Mouse (Mus musculus) thymus, adult 2 months (tissue): ENCODE results near the gene Dcaf8. TPM values are rescaled to one million over a fixed set of nuclear protein-coding genes. Genes with fewer than 3 reads are reported as not detected.

Experiments used
- DNase-seq: peaks from one replicate; pipeline ENCODE4 v3.0.0; 2021
- H3K27ac ChIP-seq: fragments of 200-500 bp; 2 replicates; pipeline ENCODE4 v1.5.1; 2012; ENCODE audit warnings: low read length, control low read depth; ENCODE audit not compliant: control insufficient read depth, insufficient read depth
- H3K27me3 ChIP-seq: fragments of 200-500 bp; 2 replicates; pipeline ENCODE4 v1.6.1; 2012; ENCODE audit warnings: mild to moderate bottlenecking, low read length, moderate library complexity, mixed read lengths; ENCODE audit not compliant: control insufficient read depth, insufficient read depth
- H3K36me3 ChIP-seq: fragments of 200-500 bp; 2 replicates; pipeline ENCODE4 v1.6.1; 2012; ENCODE audit warnings: mild to moderate bottlenecking, low read length, moderate library complexity; ENCODE audit not compliant: control insufficient read depth, insufficient read depth
- H3K4me1 ChIP-seq: fragments of 200-500 bp; replicated peaks from 2 replicates; pipeline ENCODE4 v1.6.1; 2012; ENCODE audit warnings: low read length; ENCODE audit not compliant: control insufficient read depth, insufficient read depth
- H3K4me3 ChIP-seq: fragments of 200-500 bp; 2 replicates; pipeline ENCODE4 v1.5.1; 2012; ENCODE audit warnings: mild to moderate bottlenecking, low read length, control low read depth, moderate library complexity; ENCODE audit not compliant: control insufficient read depth, insufficient read depth
- CTCF ChIP-seq: fragments of 200-500 bp; IDR thresholded peaks from 2 replicates; pipeline ENCODE4 v1.5.1; 2012; ENCODE audit warnings: mild to moderate bottlenecking, control low read depth, low read length, moderate library complexity, borderline replicate concordance; ENCODE audit not compliant: control insufficient read depth, poor library complexity, insufficient read depth; ENCODE audit errors: extremely low read depth
- POLR2A ChIP-seq: fragments of 200-500 bp; IDR thresholded peaks from 2 replicates; pipeline ENCODE4 v1.6.1; 2012; ENCODE audit warnings: mild to moderate bottlenecking, low read length, control low read depth, moderate library complexity; ENCODE audit not compliant: control insufficient read depth, poor library complexity, insufficient read depth; ENCODE audit errors: extremely low read depth
- WGBS: fragments of 180-500 bp; shearing (Covaris S2); methylation state at CpG from one replicate; pipeline ENCODE4 v1.1.7; 2018; 5-methylcytosine and 5-hydroxymethylcytosine counted together
- polyA plus RNA-seq: library from polyadenylated mRNA; depleted of rRNA; stranded (reverse); fragments of >200 nt; gene quantifications from 2 replicates; pipeline ENCODE4 v1.2.3, GENCODE M21; 2012

Gene Dcaf8
- polyA plus RNA-seq, 1 experiment, result 79.7 TPM

DNA sequence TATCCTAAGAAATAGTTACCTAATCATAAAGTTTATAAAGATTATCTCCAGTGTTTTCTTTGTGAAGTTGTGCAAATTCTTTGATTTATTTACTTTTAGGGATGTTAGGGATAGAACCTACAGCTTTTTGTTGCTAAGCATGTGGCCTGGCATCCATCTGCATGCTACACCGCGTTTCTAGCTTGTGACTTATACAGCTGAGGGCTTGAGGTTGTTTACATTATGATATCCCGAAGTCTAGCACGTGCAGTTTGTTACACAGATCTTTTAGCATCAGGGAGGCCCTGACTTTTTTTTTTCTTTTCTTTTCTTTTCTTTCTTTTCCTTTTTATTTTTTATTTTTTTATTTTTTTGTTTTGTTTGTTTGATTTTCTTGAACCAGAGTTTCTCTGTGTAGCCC lies 12.1 kb downstream of the Dcaf8 start:
- no peaks in the 10 kb centered on the region for H3K36me3 ChIP-seq
- 93% methylated on average over 4 of the region's 4 CpGs for WGBS
- TF ChIP-seq CTCF, result no peak
- no peak for TF ChIP-seq POLR2A
- H3K27ac ChIP-seq, result no peak overlapping the region
- peaks cover 3% of the 10 kb centered on the region for H3K4me1 ChIP-seq
- H3K27me3 ChIP-seq, result no peaks in the 10 kb centered on the region
- no peak for DNase-seq
- no peak overlapping the region for H3K4me3 ChIP-seq

DNA sequence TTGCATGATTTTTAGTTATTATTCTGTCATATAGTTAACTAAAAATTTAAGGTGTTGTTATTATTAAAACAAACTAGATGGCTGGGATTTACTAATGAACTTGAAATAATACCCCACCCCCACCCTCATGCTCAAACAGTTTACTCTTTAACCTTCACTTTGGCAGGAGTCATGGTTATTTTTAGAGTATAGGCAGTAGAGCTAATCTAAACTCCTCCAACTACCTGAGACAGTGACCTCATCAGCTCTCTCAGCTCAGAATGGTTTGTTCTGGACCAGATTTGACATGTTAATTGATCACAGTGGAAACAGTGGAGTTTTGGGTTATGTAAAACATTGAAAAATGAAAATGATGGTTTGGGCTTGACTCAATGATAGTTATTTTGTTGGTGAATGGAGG lies 12.6 kb downstream of the Dcaf8 start:
- TF ChIP-seq POLR2A (no peak), CTCF (no peak)
- H3K4me3 ChIP-seq, result no peak overlapping the region
- H3K4me1 ChIP-seq, result peaks cover 3% of the 10 kb centered on the region
- no peak overlapping the region for H3K27ac ChIP-seq
- H3K36me3 ChIP-seq, result peaks cover 2% of the 10 kb centered on the region; the same call in 1 of the 2 replicates
- DNase-seq, result no peak
- H3K27me3 ChIP-seq, result no peaks in the 10 kb centered on the region

DNA sequence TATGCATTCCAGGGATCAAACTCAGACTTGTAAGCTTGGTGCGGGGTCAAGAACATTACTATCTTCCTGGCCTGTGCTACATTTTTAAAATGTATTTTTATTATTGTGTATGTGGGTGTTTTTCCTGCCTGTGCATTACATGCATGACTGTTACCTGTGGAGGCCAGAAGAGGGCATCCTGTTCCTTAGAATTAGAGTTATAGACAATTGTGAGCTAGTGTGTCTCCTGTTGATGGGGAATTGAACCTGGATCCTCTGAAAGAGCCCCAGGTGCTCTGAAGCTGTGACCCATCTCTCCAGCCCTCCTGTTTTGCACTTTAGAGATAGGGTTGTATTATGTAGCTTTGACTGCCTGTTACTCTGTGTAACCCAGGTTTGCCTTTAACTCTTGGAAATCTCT lies 14.1 kb downstream of the Dcaf8 start:
- H3K27ac ChIP-seq, result no peak overlapping the region
- WGBS, result 91% methylated on average over 1 of the region's 1 CpGs
- DNase-seq, result peak; percentile 27
- peaks cover 17% of the 10 kb centered on the region for H3K36me3 ChIP-seq
- TF ChIP-seq CTCF (no peak), POLR2A (no peak)
- no peaks in the 10 kb centered on the region for H3K27me3 ChIP-seq
- no peak overlapping the region for H3K4me3 ChIP-seq
- H3K4me1 ChIP-seq, result peaks cover 3% of the 10 kb centered on the region

DNA sequence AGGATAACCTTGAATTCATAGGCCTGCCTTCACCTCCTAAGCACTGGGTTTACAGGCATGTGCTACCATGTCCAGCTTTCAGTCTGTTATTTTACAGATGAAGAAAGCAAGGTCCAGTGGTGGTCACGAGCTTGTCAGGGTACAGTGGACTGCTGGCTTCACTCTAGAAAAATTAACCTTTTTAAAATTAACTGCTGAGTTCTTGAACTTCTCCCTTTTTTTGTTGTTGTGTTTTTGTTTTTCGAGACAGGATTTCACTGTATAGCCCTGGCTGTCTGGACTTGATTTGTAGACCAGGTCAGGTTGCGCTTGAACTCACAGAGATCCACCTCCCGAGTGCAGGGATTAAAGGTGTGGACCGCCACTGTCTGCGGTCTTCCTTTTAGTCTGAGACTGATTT lies 15.1 kb downstream of the Dcaf8 start:
- Histone ChIP-seq H3K4me3 (no peak overlapping the region), H3K36me3 (peaks cover 26% of the 10 kb centered on the region), H3K27ac (no peak overlapping the region), H3K27me3 (no peaks in the 10 kb centered on the region), H3K4me1 (peaks cover 3% of the 10 kb centered on the region)
- TF ChIP-seq CTCF (no peak), POLR2A (no peak)
- DNase-seq, result no peak
- 90% methylated on average over 6 of the region's 6 CpGs for WGBS

DNA sequence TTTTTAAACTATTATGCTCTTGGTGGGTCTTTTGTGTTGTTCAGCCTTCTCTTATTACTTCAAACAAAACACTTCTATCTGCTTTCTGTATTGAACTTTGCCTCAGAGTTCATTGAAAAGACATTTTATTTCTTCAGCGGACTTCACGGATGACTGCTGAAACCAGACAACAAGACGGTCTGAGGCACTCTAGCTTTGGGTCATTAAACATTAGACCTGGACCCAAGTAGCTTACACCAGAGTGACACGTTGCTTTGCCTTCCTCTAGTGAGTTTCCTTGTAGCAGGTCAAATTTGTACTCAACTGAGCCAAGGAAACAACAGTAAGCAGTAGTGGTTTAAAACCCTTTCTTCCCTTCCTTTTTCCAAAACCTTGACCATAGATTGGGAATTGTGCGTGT lies 20.0 kb downstream of the Dcaf8 start:
- Histone ChIP-seq H3K4me3 (no peak overlapping the region), H3K36me3 (peaks cover 46% of the 10 kb centered on the region), H3K4me1 (no peaks in the 10 kb centered on the region), H3K27ac (no peak overlapping the region), H3K27me3 (no peaks in the 10 kb centered on the region)
- TF ChIP-seq POLR2A (no peak), CTCF (no peak)
- DNase-seq, result no peak
- 94% methylated on average over 5 of the region's 5 CpGs for WGBS

DNA sequence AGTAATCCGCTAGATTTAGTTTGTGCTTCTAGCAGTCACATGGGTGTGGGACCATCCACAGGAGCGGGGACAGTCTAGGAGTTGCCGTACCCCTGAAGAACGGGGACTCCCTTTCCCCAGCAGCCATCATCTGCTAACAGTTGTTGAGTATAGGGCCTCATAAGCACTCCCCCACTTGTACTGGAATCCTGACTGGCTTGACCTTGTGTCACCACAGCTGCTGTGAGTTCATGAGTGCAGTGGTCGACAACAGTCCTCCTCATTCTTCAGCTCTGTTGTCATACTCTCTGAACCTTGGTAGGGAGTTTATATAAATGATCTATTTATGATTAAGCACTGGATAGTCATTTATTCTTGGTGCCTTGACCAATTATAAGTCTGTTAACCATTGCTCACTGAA lies 21.9 kb downstream of the Dcaf8 start:
- Histone ChIP-seq H3K4me1 (no peaks in the 10 kb centered on the region), H3K4me3 (no peak overlapping the region), H3K36me3 (peaks cover 65% of the 10 kb centered on the region), H3K27me3 (no peaks in the 10 kb centered on the region), H3K27ac (no peak overlapping the region)
- DNase-seq, result no peak
- no peak for TF ChIP-seq POLR2A
- no peak for TF ChIP-seq CTCF
- 98% methylated on average over 5 of the region's 5 CpGs for WGBS

DNA sequence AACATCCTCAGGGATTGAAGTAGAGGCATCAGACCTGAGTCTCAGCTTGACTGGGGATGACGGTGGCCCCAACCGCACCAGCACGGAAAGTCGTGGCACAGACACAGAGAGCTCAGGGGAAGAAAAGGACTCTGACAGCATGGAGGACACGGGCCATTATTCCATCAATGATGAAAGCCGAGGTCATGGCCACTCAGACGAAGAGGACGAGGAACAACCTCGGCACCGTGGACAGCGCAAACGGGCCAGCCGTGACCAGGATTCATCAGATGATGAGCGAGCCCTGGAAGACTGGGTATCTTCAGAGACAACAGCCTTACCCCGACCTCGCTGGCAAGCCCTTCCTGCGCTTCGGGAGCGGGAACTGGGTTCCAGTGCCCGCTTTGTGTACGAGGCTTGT lies 24.5 kb downstream of the Dcaf8 start:
- Histone ChIP-seq H3K36me3 (peaks cover 64% of the 10 kb centered on the region), H3K27me3 (no peaks in the 10 kb centered on the region), H3K4me1 (no peaks in the 10 kb centered on the region), H3K4me3 (no peak overlapping the region), H3K27ac (no peak overlapping the region)
- WGBS, result 95% methylated on average over 21 of the region's 21 CpGs
- DNase-seq, result no peak
- no peak for TF ChIP-seq CTCF
- TF ChIP-seq POLR2A, result no peak
